Mouse (Mus musculus) left cerebral cortex, postnatal 10 days (tissue): ENCODE results near the gene Lrsam1. TPM values are rescaled to one million over a fixed set of nuclear protein-coding genes. Genes with fewer than 3 reads are reported as not detected.
A peak's percentile ranks its signal among the peaks of the same experiment; 100 is the strongest.

ENCODE experiments used
- DNase-seq, 2 experiments: peaks; one replicate each; pipeline ENCODE4 v3.0.0; 2021 to 2022; ENCODE audit warnings: low spot score in 2 of 2, mixed read lengths in 1 of 2; ENCODE audit errors: extremely low spot score in 1 of 2
- intact Hi-C: fragments of 180-260 bp; cut with DNase I; formaldehyde crosslinking; loops from one replicate; pipeline ENCODE4 v1.15.1; 2025
- total RNA-seq, 2 experiments: library from RNA; stranded (reverse); gene quantifications; 2 replicates each; pipeline ENCODE4 v1.2.3; 2021

Gene Lrsam1
- total RNA-seq, 2 experiments from 2014 or later = 36.3 to 38.9 TPM

DNA sequence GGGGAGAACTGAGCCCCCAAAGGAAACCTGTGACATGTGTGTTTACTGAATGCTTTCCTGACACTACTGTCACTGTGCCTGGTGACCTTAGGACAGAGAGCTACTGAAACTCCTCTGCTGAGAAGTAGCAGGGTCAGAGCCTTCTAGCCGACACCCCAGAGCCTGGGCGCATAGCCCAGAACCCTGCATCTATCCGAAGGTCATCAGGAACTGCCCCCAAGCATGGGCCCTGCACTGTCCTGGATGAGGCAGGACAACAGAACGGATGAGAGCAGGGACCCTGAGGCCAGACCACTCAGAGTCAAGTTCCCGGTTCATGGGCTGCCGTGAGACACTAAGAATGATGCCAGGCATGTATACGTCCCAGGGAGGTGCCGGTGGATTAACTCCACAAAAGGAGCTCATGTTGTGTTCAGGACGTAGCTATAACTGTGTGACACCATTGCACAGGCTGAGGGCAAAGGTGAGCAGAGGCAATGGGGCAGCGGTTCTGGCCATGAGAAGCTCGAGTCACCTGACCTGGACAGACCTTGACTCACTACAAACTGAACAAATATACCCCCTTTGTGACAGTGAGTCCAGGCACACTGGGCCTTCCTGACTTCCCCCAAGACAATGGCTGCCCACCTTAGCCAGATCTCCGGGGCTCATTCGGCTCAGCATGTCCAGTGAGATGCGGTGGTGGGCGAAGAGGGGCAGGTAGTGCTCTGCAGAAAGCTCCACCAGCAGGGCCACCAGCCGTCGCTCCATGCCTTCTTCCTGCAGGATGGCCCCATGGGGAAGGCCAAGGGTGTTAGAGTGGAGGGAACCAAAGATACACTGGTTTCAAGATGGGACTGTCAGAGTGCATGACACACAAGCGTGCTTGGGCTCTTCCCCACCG, 32.2 kb downstream of the Lrsam1 start:
- no peak for DNase-seq
- intact Hi-C loops = no loop called here

DNA sequence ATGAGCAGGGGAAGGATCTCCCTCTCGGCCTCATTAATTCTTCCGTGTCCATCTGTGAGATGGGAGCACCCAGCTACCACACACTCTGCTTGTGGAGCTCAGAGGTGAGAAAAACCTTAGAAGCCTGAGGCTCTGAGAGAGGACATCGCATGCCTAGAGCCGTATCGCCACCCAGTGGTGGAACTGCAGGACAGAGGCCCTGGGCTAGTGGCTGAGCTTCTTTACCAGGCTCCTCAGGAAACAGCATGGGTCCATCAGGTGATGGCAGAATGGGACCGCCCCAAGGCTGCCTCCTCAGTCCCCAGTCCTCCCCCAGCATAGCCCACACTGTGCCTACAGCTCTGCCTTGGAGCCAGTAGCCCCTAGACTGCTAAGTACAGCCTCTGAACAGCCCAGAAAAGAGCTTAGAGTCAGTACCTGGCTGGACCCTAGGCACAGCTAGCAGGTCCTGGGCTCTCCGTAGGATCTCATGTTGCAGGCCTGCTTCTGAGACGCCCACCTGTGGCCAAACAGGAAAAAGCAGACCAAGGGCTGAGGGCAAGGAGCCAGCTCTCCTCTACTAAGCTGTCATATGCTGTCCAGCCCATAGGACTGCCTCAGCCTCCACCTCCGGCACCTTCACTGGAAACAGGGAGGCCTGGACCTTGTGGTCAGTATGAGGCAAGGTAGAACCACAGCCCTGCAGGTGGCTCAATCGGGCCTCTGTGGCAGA, 33.0 kb downstream of the Lrsam1 start:
- peak; percentile 70 to 87 for DNase-seq
- intact Hi-C loops = no loop called here

GRCm38 (mm10) chr2:32927624-32928234, 33.7 kb downstream of the Lrsam1 start:
- intact Hi-C loops = no loop called here
- no peak for DNase-seq

DNA sequence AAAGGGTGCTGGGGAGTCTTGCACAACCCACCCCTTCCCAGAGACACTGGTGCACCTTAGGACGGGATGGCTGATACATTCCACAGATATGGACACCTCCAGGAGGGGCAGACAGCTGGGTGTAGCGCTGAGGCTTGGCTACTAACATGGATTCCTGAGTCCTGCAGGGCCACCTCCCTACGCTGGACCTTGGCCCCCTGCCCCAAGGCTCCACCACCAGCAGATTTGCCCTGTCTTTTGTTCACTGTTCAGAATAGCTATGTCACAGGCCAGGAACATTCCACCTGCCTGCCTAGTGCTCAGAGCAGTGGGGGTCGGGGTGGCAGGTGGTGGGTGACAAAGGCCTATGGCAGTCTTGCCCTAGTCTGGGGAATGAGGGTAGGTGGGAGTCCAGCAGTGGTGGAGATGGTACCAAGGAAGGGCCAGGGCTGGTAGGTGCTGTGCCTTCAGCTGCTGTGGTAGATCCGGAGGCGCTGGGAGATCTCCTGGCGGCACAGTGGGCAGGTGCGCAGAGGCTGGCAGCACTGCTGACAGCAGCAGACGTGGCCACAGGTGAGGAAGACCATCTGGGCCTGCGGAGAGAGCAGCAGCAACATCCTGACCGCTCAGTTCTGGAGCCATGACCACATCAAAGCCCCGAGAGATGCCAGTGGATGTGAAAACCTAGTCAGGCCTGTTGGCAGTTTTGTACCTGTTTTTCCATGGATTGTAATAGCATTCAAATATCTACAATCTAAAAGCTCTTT, 34.9 kb downstream of the Lrsam1 start:
- no peak for DNase-seq
- intact Hi-C loops = no loop called here

DNA sequence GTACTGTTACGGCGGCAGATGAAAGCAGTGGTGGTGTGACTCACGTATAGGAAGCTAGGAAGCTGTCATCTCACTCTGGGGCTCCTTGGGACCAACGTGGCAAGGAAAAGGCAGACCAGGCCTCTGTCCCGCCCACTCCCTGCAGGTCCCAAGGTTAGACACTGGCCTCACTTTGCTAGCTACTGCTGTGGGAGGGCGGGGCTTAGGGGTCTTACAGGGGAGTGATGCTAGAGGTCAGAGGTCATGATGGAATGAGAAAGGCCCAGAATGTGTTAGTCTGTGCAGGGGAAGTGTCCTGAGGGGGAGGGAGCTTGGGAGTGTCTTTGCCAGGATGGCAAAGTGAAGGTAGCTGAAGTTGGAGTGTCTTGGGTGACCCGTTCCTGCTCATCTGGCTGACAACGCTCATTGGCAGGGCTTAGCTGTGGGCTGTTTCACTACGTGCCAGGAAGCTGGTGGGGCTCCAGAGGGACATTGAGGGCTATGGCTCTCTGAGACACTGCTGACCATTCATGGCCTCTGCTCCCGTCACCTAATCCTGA, 37.0 kb downstream of the Lrsam1 start:
- intact Hi-C loops = no loop called here
- DNase-seq = no peak

DNA sequence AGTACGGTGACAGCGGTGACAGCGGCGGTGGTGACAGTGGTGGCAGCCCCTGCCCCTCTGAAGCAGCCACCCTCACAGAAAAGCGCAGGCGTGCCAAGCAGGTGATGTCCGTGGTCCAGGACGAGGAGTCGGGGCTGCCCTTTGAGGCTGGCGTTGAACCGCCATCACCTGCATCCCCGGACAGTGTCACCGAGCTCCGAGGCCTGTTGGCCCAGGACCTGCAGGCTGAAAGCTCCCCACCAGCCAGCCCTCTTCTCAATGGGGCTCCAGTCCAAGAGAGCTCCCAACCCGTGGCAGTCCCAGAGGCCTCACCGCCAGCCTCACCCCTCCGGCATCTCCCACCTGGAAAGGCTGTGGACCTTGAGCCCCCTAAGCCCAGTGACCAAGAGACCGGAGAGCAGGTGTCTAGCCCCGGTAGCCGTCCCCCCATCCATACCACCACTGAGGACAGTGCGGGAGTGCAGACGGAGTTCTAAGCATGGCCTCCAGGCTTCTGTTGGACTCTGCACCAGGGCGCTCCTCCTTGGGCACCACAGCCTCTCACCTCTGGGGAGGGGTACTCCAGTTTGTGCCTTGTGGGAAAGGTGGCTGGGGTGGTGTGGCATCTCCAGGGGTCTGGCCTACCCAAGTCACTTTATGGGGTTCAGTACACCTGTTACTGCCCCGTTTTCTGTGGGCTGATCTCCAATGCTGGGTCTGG, 37.7 kb downstream of the Lrsam1 start:
- intact Hi-C loops = no loop called here
- no peak for DNase-seq

DNA sequence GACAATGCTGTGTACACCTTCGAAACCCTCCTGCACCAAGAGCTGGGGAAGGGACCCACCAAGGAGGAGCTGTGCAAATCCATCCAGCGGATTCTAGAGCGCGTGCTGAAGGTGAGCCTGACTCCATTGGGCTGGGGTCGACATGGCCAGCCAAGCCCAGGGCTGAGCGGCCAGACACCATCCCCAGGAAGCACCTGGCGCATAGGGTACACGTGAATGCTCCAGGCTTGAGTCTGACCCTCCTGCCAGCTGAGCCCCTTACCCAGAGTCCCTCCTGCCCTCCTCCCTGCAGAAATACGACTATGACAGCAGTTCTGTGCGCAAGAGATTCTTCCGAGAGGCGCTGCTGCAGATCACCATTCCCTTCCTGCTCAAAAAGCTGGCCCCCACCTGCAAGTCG, 38.9 kb downstream of the Lrsam1 start:
- intact Hi-C loops = no loop called here
- no peak for DNase-seq

DNA sequence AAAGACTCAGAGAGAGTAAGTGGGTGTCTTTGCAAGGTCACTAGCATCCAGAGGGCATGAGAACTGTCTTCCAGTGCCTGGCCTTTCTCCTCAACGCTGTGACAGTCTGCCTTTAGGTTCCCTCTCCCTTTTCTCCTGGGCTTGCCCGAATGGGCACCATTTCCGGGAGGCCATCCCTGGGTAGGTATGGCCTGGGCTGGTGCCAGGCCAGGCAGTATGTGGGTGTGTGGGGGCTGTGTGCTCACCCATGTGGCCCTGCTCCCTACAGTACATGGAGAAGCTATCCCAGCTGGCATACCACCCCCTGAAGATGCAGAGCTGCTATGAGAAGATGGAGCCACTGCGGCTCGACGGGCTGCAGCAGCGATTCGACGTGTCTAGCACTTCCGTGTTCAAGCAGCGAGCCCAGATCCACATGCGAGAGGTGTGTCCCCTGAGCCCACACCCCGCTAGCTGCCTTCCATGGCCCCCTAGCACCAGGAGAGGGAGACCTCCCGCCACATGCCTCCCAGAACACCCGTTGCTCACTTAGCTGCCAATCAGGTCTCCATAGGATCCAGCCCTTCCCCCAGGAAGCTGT, 39.5 kb downstream of the Lrsam1 start:
- DNase-seq = no peak
- intact Hi-C loops = no loop called here

- intact Hi-C loops = no loop called here
- DNase-seq = no peak
Observed at GRCm38 (mm10) chr2:32921235-32921634, 40.2 kb downstream of the Lrsam1 start.

GRCm38 (mm10) chr2:32918391-32918790, 43.0 kb downstream of the Lrsam1 start:
- intact Hi-C loops = no loop called here

DNA sequence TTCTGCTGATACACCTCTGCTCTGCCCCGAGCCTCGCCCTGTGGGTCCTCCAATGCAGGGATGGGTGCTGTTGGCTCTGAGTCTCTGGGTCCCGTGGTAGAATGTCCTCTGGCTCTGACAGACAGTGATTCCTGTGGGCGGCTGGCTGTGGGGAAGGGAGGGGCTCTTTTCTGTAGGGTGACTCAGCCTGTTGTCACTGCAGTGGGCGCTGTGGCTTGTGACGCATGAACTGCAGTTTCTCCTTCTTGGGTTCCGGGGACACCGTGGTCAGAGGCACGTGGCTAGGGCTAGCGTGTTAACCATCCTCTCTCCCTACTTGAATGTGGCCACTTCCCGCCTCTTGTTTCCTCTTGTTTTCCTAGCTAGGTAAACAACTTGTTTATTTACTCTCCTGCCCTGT, 43.9 kb downstream of the Lrsam1 start:
- DNase-seq = peak in 1 of 2 experiments; percentile 70
- intact Hi-C loops = no loop called here

More at GRCm38 (mm10) chr2:32918391-32918790, 43.0 kb downstream of the Lrsam1 start:
- no peak for DNase-seq

DNA sequence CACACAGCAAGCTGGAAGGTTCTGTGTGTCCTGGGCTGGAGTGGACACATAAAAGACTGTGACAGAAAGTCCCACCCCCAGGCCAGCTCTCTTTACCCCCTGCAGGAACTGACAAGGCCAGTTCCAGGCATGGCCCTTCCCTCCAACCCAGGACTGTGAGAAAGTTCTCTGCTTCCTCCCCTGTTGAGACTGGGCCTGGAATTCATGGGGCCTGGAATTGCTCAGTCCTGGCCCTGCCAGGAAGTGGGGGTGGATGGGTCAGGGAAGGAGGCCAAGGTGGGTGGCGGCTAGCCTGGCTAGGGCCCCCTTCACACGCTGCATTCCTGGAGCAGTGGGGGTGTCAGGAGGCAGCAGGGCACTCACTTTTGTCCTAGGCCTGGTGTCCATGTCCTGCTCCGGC, 46.5 kb downstream of the Lrsam1 start:
- intact Hi-C loops = loop anchor here (5.0 kb wide), 1 partner anchor 38 kb away; the partner anchor contains the start of gene Fam129b
- peak in 1 of 2 experiments; percentile 89 for DNase-seq

- no peak for DNase-seq
- intact Hi-C loops = loop anchor here (5.0 kb wide), 1 partner anchor 37 kb away; the partner anchor contains the start of gene Fam129b
Observed at GRCm38 (mm10) chr2:32914362-32914761, 47.1 kb downstream of the Lrsam1 start.

DNA sequence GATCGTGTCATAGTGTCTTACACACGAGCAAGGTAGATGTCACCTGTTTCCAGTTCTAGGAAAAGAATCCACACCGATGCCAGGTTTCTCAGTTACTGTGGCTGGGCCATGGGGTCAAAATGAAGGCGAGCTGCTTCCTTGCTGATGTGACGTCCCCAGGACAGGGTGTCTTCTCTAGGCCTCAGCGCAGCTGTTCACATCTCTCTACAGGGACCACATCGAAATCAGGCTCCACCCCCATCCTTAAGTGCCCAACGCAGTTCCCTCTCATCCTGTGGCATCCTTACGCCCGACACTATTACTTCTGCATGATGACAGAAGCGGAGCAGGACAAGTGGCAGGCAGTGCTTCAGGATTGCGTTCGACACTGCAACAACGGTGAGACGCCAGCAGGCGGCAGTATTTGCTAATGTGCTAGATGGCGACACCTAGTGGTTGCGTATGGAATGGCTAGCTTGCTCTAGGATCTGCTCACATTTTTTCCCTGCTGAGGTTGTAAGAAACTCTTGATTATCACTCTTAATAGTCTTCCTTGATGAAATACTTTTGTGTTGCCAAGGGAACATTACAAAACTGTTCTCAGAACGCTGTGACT, 49.1 kb downstream of the Lrsam1 start:
- DNase-seq = peak; percentile 76 to 84
- intact Hi-C loops = loop anchor here (5.0 kb wide), 1 partner anchor 35 kb away; the partner anchor contains the start of gene Fam129b

DNA sequence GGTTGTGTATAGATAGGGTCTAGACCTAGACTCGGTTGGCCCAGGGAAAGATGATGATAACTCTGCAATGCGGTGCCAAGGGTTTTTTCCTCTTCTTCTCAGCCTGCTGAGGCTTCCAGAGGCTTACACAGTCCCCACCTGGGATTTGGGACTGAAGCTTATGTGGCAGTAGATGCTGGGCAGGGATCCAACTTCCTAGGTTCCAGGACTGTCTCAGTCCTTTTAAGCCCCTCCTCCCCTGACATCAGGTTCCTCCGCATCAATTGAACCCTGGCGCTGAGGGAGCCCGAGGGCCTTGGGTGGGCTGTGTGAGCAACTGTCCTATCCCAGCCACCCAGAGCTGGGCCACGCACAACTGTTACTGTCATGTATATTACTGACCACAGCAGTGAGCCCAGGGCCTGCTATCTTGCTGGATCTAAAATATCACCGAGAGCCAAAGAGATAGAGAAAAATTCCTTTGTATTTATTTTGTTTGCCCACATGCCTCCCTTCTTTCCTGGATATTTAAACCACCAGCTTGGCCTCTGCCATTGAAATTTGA, 49.7 kb downstream of the Lrsam1 start:
- no peak for DNase-seq
- intact Hi-C loops = loop anchor here (5.0 kb wide), 1 partner anchor 34 kb away; the partner anchor contains the start of gene Fam129b

DNA sequence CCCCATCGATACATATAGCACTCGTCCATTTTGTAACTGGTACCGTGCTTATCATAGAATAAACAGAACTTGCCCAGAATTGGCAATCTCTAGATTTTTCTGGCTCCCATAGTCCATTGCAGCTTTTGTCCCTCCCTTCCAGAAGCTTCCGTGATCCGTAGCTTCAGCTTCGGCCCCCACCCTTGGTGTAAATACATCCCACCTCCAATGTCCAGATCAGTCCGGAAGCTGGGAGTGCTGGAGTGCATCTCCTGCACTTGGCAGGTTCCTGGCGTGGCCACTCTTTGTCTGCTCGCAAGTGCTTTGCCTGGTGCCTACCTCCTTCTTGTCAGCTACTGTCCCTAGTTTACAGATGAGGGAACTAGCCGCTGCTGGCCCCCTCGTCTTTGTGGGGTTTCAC, 52.6 kb downstream of the Lrsam1 start:
- DNase-seq = no peak
- intact Hi-C loops = no loop called here

- intact Hi-C loops = no loop called here
- peak; percentile 73 to 89 for DNase-seq
Observed at GRCm38 (mm10) chr2:32908272-32908671, 53.1 kb downstream of the Lrsam1 start.
